Mouse (Mus musculus): Measurements from ENCODE around the gene Tas2r118. TPM values are rescaled to one million over a fixed set of nuclear protein-coding genes. Genes with fewer than 3 reads are reported as not detected.

The Tas2r118 gene
- not detected in 2 replicates for polyA plus RNA-seq (2014; fragmentation: Nextera tagmentation; extraction: Ambion mirVana)

DNA sequence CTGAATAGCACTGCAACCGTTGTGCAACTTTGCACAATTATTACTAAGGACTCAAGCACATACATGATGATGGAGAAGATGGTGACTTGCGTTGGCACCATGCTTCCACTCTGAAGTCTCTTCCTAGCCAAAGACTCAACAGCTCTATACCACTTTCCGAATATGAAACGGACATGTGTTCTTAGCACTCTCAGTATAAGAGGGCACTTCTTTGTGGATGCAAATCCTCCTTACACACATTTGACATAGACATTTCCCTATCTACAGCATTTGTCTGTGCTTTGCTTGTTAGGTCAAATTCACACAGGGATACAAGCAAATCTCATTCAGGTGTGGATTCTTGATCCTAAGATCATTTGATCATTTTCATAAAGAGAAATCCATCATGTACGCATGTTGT is at the start of gene Tas2r118:
TSS of gene Tas2r118 (minus strand) at position 101 of the 400 bp plus-strand sequence.
- H3K4me1 ChIP-seq (replicated peaks; ENCODE audit: control insufficient read depth, insufficient read depth, low read length) = no peaks in the 10 kb centered on the region
- H3K4me2 ChIP-seq (replicated peaks; ENCODE audit: low read depth, low read length) = no peak within 1 kb of the TSS
- no peak within 1 kb of the TSS for H3K9ac ChIP-seq (ENCODE audit: low read depth, low read length)
- DNase-seq (ENCODE audit: low spot score) (no peak), ATAC-seq (ENCODE audit: low FRiP score) (no peak)
- no peak within 1 kb of the TSS for H3K27ac ChIP-seq (ENCODE audit: low read depth, low read length)
- no peaks in the 10 kb centered on the region for H3K27me3 ChIP-seq (ENCODE audit: control insufficient read depth, insufficient read depth, low read length)
- H3K4me3 ChIP-seq (ENCODE audit: low read depth, low read length) = no peak within 1 kb of the TSS
- WGBS = 92% methylated on average over 5 of the region's 5 CpGs
- no peaks in the 10 kb centered on the region for H3K36me3 ChIP-seq (ENCODE audit: control insufficient read depth, insufficient read depth, low read length)
- H3K9me3 ChIP-seq (ENCODE audit: control insufficient read depth, low read length) = no peaks in the 10 kb centered on the region

DNA sequence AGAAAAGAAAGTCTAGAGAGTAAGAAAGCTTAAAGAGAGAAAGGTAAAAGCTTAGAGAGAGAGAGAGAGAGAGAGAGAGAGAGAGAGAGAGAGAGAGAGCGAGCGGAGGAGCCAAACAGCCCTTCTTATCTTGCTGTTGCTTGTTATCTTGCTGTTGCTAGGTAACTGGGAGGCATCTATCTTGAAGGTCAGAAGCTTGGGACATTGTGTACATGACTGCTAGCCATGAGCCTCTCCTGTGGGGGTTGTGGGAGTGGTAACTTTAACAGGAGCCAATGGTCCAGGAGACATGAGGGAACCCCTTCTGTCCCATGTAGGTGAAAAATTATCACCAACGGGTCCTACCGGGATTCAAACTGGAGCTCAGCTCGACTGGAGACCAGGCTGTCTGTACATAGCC is 48.5 kb upstream of the Tas2r118 start:
- H3K9me3 ChIP-seq (ENCODE audit: control insufficient read depth, low read length) = no peaks in the 10 kb centered on the region
- no peak for ATAC-seq (ENCODE audit: low FRiP score)
- no peaks in the 10 kb centered on the region for H3K4me1 ChIP-seq (replicated peaks; ENCODE audit: control insufficient read depth, insufficient read depth, low read length)
- no peak overlapping the region for H3K27ac ChIP-seq (ENCODE audit: low read depth, low read length)
- no peak overlapping the region for H3K4me2 ChIP-seq (replicated peaks; ENCODE audit: low read depth, low read length)
- 88% methylated on average over 5 of the region's 5 CpGs for WGBS
- no peak overlapping the region for H3K9ac ChIP-seq (ENCODE audit: low read depth, low read length)
- H3K27me3 ChIP-seq (ENCODE audit: control insufficient read depth, insufficient read depth, low read length) = no peaks in the 10 kb centered on the region
- H3K4me3 ChIP-seq (ENCODE audit: low read depth, low read length) = no peak overlapping the region
- no peak for DNase-seq (ENCODE audit: low spot score)
- H3K36me3 ChIP-seq (ENCODE audit: control insufficient read depth, insufficient read depth, low read length) = no peaks in the 10 kb centered on the region

- Histone ChIP-seq H3K9me3 (ENCODE audit: control insufficient read depth, low read length) (no peaks in the 10 kb centered on the region), H3K9ac (ENCODE audit: low read depth, low read length) (no peak overlapping the region), H3K27ac (ENCODE audit: low read depth, low read length) (no peak overlapping the region), H3K36me3 (ENCODE audit: control insufficient read depth, insufficient read depth, low read length) (no peaks in the 10 kb centered on the region), H3K4me1 (replicated peaks; ENCODE audit: control insufficient read depth, insufficient read depth, low read length) (no peaks in the 10 kb centered on the region), H3K4me3 (ENCODE audit: low read depth, low read length) (no peak overlapping the region), H3K4me2 (replicated peaks; ENCODE audit: low read depth, low read length) (no peak overlapping the region), H3K27me3 (ENCODE audit: control insufficient read depth, insufficient read depth, low read length) (no peaks in the 10 kb centered on the region)
- 84% methylated on average over 2 of the region's 2 CpGs for WGBS
- ATAC-seq (ENCODE audit: low FRiP score) (no peak), DNase-seq (ENCODE audit: low spot score) (no peak)
Observed at GRCm38 (mm10) chr6:23993276-23993675, 23.4 kb upstream of the Tas2r118 start.

GRCm38 (mm10) chr6:23990687-23991387 is 21.0 kb upstream of the Tas2r118 start:
- no peak overlapping the region for H3K4me2 ChIP-seq (replicated peaks; ENCODE audit: low read depth, low read length)
- H3K9ac ChIP-seq (ENCODE audit: low read depth, low read length) = no peak overlapping the region
- no peaks in the 10 kb centered on the region for H3K4me1 ChIP-seq (replicated peaks; ENCODE audit: control insufficient read depth, insufficient read depth, low read length)
- no peaks in the 10 kb centered on the region for H3K9me3 ChIP-seq (ENCODE audit: control insufficient read depth, low read length)
- no peak overlapping the region for H3K27ac ChIP-seq (ENCODE audit: low read depth, low read length)
- H3K4me3 ChIP-seq (ENCODE audit: low read depth, low read length) = no peak overlapping the region
- 49% methylated on average over 3 of the region's 3 CpGs for WGBS
- no peaks in the 10 kb centered on the region for H3K36me3 ChIP-seq (ENCODE audit: control insufficient read depth, insufficient read depth, low read length)
- H3K27me3 ChIP-seq (ENCODE audit: control insufficient read depth, insufficient read depth, low read length) = no peaks in the 10 kb centered on the region
- DNase-seq (ENCODE audit: low spot score) (peak; percentile 7), ATAC-seq (ENCODE audit: low FRiP score) (peak; percentile 82)

GRCm38 (mm10) chr6:23986293-23986692 is 16.4 kb upstream of the Tas2r118 start:
- Histone ChIP-seq H3K27me3 (ENCODE audit: control insufficient read depth, insufficient read depth, low read length) (no peaks in the 10 kb centered on the region), H3K9ac (ENCODE audit: low read depth, low read length) (no peak overlapping the region), H3K9me3 (ENCODE audit: control insufficient read depth, low read length) (no peaks in the 10 kb centered on the region), H3K4me2 (replicated peaks; ENCODE audit: low read depth, low read length) (no peak overlapping the region), H3K4me3 (ENCODE audit: low read depth, low read length) (no peak overlapping the region), H3K27ac (ENCODE audit: low read depth, low read length) (no peak overlapping the region), H3K36me3 (ENCODE audit: control insufficient read depth, insufficient read depth, low read length) (no peaks in the 10 kb centered on the region), H3K4me1 (replicated peaks; ENCODE audit: control insufficient read depth, insufficient read depth, low read length) (no peaks in the 10 kb centered on the region)
- DNase-seq (ENCODE audit: low spot score) (no peak), ATAC-seq (ENCODE audit: low FRiP score) (no peak)
- 92% methylated on average over 1 of the region's 1 CpGs for WGBS

DNA sequence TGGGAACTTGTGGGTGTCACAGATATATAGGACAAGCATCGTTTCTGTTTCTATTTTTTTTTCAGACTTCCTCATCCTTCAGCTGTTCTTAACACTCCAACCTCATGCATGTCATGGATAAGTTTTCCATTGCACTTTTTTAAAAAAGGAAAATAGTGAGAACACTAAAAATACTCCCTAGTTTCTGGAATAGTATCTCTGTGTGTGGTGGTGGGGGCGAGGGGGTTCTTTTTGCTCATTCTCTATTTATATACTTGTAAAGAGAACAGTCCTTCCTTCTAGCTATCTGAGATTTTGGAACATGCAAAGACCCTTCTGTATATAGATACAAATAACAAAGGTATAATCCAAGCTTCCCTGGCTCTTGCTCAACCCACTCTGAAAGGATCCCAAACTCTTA is 2.9 kb downstream of the Tas2r118 start:
- Histone ChIP-seq H3K27me3 (ENCODE audit: control insufficient read depth, insufficient read depth, low read length) (no peaks in the 10 kb centered on the region), H3K4me2 (replicated peaks; ENCODE audit: low read depth, low read length) (no peak overlapping the region), H3K9ac (ENCODE audit: low read depth, low read length) (no peak overlapping the region), H3K4me3 (ENCODE audit: low read depth, low read length) (no peak overlapping the region), H3K36me3 (ENCODE audit: control insufficient read depth, insufficient read depth, low read length) (no peaks in the 10 kb centered on the region), H3K27ac (ENCODE audit: low read depth, low read length) (no peak overlapping the region), H3K9me3 (ENCODE audit: control insufficient read depth, low read length) (no peaks in the 10 kb centered on the region), H3K4me1 (replicated peaks; ENCODE audit: control insufficient read depth, insufficient read depth, low read length) (no peaks in the 10 kb centered on the region)
- WGBS = 82% methylated on average over 2 of the region's 2 CpGs
- DNase-seq (ENCODE audit: low spot score) (no peak), ATAC-seq (ENCODE audit: low FRiP score) (no peak)

GRCm38 (mm10) chr6:23965925-23966324 is 3.9 kb downstream of the Tas2r118 start:
- no peak for ATAC-seq (ENCODE audit: low FRiP score)
- H3K36me3 ChIP-seq (ENCODE audit: control insufficient read depth, insufficient read depth, low read length) = no peaks in the 10 kb centered on the region
- no peak overlapping the region for H3K27ac ChIP-seq (ENCODE audit: low read depth, low read length)
- H3K4me3 ChIP-seq (ENCODE audit: low read depth, low read length) = no peak overlapping the region
- H3K4me1 ChIP-seq (replicated peaks; ENCODE audit: control insufficient read depth, insufficient read depth, low read length) = no peaks in the 10 kb centered on the region
- no peak overlapping the region for H3K4me2 ChIP-seq (replicated peaks; ENCODE audit: low read depth, low read length)
- H3K9me3 ChIP-seq (ENCODE audit: control insufficient read depth, low read length) = no peaks in the 10 kb centered on the region
- H3K27me3 ChIP-seq (ENCODE audit: control insufficient read depth, insufficient read depth, low read length) = no peaks in the 10 kb centered on the region
- no peak overlapping the region for H3K9ac ChIP-seq (ENCODE audit: low read depth, low read length)
- no peak for DNase-seq (ENCODE audit: low spot score)
- WGBS = 78% methylated on average over 3 of the region's 3 CpGs

DNA sequence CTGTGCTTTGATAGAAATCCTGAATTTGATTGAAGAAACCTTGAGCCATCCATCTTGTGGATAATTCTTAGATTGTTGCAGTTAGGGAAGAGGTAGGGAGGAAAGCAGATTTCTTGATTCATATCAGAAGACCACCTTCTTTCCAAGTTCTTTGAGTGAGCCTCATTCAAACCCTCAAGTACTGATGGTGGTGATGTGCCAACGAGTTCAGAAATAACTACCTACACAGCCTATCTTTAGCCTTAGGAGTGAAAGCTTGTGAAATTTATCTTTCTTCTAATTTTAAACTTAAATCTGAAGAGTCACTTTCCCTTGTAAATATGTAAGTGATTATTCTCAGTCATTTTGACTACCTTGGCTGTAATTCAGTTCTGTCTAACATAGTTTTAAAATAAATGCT is 6.1 kb downstream of the Tas2r118 start:
- Histone ChIP-seq H3K27ac (ENCODE audit: low read depth, low read length) (no peak overlapping the region), H3K4me3 (ENCODE audit: low read depth, low read length) (no peak overlapping the region), H3K9ac (ENCODE audit: low read depth, low read length) (no peak overlapping the region), H3K4me1 (replicated peaks; ENCODE audit: control insufficient read depth, insufficient read depth, low read length) (no peaks in the 10 kb centered on the region), H3K9me3 (ENCODE audit: control insufficient read depth, low read length) (no peaks in the 10 kb centered on the region), H3K36me3 (ENCODE audit: control insufficient read depth, insufficient read depth, low read length) (no peaks in the 10 kb centered on the region), H3K4me2 (replicated peaks; ENCODE audit: low read depth, low read length) (no peak overlapping the region), H3K27me3 (ENCODE audit: control insufficient read depth, insufficient read depth, low read length) (no peaks in the 10 kb centered on the region)
- WGBS = 84% methylated on average over 1 of the region's 1 CpGs
- DNase-seq (ENCODE audit: low spot score) (no peak), ATAC-seq (ENCODE audit: low FRiP score) (no peak)

DNA sequence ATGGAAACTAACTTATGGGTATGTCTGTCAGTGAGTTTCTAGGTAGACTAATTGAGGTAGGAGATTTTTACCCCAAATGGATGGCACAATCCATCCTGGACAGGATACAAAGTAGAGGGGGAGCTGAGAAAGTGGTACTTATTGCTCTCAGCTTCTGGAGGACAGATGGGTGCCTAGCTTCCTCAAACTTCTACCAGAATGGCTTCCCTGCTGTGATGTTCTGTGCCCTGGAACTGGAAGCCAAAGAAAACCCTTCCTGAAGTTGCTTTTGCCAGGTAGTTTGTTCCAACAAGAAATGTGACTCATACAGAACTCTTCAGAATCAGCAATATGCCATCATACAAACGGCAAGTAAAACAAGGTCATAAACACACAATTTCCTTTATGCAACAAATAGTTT is 29.1 kb downstream of the Tas2r118 start:
- no peak overlapping the region for H3K4me3 ChIP-seq (ENCODE audit: low read depth, low read length)
- WGBS = 88% methylated on average over 1 of the region's 1 CpGs
- no peak overlapping the region for H3K4me2 ChIP-seq (replicated peaks; ENCODE audit: low read depth, low read length)
- no peaks in the 10 kb centered on the region for H3K36me3 ChIP-seq (ENCODE audit: control insufficient read depth, insufficient read depth, low read length)
- ATAC-seq (ENCODE audit: low FRiP score) (no peak), DNase-seq (ENCODE audit: low spot score) (no peak)
- H3K4me1 ChIP-seq (replicated peaks; ENCODE audit: control insufficient read depth, insufficient read depth, low read length) = no peaks in the 10 kb centered on the region
- no peaks in the 10 kb centered on the region for H3K27me3 ChIP-seq (ENCODE audit: control insufficient read depth, insufficient read depth, low read length)
- H3K9me3 ChIP-seq (ENCODE audit: control insufficient read depth, low read length) = no peaks in the 10 kb centered on the region
- no peak overlapping the region for H3K27ac ChIP-seq (ENCODE audit: low read depth, low read length)
- no peak overlapping the region for H3K9ac ChIP-seq (ENCODE audit: low read depth, low read length)
